Mouse (Mus musculus) heart, postnatal 25 days (tissue): ENCODE results near the gene Abcg4. TPM values are rescaled to one million over a fixed set of nuclear protein-coding genes. Genes with fewer than 3 reads are reported as not detected.
"Not testable (repeated sequence)": the region's sequence is repeated elsewhere in the genome, so short reads cannot be mapped to it uniquely, and the experiment has no call there.

Source experiments
- DNase-seq: peaks from one replicate; pipeline ENCODE4 v3.0.0; 2022; ENCODE audit warnings: low spot score
- intact Hi-C: fragments of 180-260 bp; cut with DNase I; formaldehyde crosslinking; loops from one replicate; pipeline ENCODE4 v1.15.1; 2025
- total RNA-seq, 2 experiments: library from RNA; stranded (reverse); gene quantifications; 2 replicates each; pipeline ENCODE4 v1.2.3; 2021

Gene Abcg4
- under 1 TPM; 0.34 to 0.42 TPM for total RNA-seq

- intact Hi-C loops, result no loop called here
- no peak for DNase-seq
Observed at GRCm38 (mm10) chr9:44288076-44288958, at the start of gene Abcg4. Gene Abcg4 (minus strand): TSS chr9:44288615.

DNA sequence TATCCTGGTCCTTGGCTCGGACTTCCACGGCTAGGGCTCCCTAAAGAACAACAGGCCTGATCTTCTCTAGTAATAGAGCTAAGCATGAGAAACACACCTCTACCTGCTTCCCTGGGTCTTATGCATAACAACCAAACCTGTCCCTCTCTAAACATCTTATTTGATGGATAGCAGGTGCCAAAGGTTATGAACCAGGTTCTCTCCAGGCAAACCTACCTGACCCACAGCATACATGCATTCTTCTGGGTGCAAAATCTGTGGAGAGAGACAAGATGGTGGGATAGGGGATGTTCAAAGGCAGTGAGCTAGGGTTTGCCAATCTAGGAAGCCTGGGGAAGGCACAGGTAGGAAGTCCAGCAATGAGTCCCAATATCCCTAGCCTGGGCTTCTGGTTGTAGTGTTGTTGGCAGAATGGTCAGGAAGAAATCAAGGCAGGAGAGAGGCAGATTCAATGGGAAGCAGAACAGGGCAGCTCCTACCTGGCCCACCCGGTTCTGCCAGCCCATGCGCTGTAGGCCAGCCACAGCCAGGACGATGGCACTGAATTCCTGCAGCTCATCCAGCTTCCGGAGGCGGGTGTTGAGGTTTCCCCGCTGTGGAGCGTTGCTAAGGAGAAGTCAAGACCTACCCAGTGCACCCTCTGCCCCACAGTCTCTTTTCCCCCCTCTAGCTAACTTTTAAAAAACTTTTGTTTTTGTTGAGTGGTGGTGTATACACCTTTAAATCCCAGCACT is 49.2 kb upstream of the Abcg4 start:
- no peak for DNase-seq
- intact Hi-C loops, result loop anchor here (5.0 kb wide), 1 partner anchor 45 kb away; no protein-coding TSS in a partner anchor

DNA sequence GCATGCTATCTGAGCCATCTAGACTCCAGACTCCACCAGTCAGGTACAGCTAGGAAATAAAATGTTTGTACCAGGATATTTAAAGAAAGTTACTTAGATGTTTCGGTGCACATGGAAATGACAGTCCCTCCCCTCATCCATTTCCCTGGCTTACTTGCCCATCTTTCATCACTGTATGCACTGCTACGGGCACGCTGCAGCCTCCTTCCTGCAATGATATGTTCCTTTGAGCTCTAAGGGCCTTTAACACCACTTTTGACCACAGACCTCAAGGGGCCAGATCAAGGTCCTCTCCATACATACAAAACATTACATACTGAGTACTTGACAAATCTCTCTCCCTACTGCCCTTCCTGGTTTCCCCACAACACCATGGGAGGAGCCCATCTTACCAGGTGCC is 48.5 kb upstream of the Abcg4 start:
- intact Hi-C loops, result loop anchor here (5.0 kb wide), 1 partner anchor 45 kb away; no protein-coding TSS in a partner anchor
- no peak for DNase-seq

DNA sequence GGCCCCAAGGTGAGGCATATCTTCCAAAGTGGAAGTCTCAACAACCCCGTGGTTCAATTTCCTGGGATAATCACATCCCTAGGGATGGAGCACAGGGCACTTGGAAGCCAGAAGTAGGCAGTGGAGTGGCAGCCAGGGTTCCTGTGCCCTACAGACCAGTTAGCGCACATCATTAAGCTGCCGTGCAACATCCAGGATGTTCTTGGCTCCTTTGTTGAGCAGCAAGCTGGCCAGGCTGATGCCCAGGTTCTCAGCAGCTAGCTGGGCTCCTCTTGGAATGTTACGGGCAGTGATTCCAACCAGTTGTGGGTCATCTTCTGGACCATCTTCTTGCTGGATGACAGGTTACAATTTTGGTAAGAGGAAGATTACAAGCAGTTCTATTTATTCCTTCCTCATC is 48.1 kb upstream of the Abcg4 start:
- DNase-seq, result not testable (repeated sequence)
- intact Hi-C loops, result loop anchor here (5.0 kb wide), 1 partner anchor 44 kb away; no protein-coding TSS in a partner anchor

DNA sequence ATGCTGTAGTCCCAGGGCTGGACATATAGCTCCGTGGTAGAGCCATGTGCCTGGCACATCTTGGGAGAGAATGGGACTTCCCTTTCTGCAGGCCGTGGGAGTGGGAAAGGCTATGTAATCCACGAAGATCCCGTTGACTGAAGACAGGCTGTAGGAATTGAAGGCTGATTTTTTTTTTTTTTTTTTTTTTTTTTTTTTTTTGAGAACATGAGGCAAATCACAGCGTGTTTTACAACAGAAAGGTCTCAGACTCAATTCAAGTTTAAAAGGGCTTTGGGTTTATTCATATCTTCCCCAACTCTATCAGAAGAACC is 47.6 kb upstream of the Abcg4 start:
- intact Hi-C loops, result loop anchor here (5.0 kb wide), 1 partner anchor 44 kb away; no protein-coding TSS in a partner anchor
- DNase-seq, result no peak

DNA sequence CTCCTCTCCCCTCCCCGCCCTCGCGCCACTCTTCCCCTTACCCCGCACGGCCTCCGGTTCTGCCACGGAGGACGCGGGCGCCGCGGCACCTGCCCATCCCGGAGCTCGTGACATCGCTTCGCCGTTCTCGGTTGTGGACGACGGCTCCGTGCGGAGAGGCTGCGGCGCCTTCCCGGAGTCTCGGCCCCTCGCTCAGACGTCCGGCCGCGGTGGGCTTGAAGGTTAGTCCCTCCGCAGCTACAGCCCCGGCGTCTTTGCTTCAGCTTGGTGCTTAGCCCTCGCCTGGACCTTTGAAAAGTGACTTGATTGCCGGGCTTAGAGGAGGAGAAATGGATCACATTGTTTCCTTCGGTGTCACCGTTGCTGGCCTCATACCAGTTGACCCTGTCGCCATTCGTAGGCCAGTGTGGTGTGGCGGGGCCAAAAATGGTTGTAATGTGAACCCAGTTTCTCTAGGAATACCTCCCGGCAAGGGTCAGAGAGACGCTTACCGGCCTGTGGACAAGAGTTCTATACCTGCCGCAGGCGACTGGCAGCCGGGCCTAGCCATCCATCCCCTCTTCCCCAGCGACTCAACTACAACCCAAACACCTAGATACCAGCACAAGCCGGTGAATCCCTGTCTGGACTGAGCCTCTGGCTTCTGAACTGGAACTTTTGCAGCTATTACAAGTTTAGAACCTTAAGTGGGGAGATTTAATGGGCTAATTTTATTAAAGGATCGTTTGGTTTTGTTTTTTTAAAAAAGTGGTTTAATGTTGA is 47.1 kb upstream of the Abcg4 start:
- intact Hi-C loops, result loop anchor here (5.0 kb wide), 1 partner anchor 43 kb away; no protein-coding TSS in a partner anchor
- no peak for DNase-seq

DNA sequence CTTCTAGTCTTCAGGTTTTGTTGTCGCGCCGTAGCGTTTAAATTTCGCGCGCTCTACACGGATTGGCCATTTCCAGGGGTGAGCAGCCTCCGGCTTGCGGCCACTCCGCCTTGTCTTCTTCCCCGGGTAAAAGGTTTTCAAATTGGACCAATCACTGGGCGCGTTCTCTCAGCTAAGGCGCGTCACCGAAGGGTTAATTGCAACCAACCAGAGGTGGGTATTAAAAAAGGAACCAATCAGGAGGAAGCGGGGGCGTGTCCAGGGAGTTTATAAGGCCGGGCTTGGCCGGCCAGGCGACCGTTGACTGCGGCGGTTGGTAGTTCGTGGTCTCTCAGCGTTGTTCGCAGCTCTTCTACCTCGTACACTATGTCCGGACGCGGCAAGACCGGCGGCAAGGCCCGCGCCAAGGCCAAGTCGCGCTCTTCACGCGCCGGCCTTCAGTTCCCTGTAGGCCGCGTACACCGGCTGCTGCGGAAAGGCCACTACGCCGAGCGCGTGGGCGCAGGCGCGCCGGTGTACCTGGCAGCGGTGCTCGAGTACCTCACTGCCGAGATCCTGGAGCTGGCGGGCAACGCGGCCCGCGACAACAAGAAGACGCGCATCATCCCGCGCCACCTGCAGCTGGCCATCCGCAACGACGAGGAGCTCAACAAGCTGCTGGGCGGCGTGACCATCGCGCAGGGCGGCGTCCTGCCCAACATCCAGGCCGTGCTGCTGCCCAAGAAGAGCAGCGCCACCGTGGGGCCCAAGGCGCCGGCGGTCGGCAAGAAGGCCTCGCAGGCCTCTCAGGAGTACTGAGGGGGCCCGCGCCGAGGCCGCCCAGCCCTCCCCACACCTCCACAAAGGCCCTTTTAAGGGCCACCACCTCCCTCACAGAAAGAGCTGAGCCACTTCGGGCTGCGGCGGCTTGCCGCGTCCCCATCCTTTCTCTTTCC is 46.2 kb upstream of the Abcg4 start, which contains the start of gene H2afx:
TSS of gene H2afx (plus strand) at position 299 of the 935 bp plus-strand sequence.
- DNase-seq, result peak; percentile 99
- intact Hi-C loops, result loop anchor here (5.0 kb wide), 1 partner anchor 42 kb away; no protein-coding TSS in a partner anchor

GRCm38 (mm10) chr9:44332918-44333638 is 44.7 kb upstream of the Abcg4 start:
- intact Hi-C loops, result no loop called here
- DNase-seq, result no peak

- intact Hi-C loops, result no loop called here
- no peak for DNase-seq
Observed at GRCm38 (mm10) chr9:44330736-44331135, 42.3 kb upstream of the Abcg4 start.

DNA sequence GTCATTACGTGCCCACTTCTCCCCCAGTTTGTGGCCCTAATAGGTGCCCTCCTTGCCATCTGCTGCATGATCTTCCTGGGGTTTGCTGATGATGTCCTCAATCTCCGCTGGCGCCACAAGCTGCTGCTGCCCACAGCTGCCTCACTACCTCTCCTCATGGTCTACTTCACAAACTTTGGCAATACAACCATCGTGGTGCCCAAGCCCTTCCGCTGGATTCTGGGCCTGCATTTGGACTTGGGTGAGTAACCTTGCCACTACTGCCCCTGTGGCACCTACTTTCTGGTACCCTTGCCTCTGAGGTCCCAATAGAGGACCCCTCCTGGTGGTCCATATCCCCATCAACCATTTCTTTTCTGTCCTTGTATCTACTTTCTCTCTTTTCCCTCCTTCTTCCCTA is 39.5 kb upstream of the Abcg4 start:
- intact Hi-C loops, result loop anchor here (2.0 kb wide), 1 partner anchor 23 kb away; the partner anchor contains the start of gene Hinfp
- no peak for DNase-seq

DNA sequence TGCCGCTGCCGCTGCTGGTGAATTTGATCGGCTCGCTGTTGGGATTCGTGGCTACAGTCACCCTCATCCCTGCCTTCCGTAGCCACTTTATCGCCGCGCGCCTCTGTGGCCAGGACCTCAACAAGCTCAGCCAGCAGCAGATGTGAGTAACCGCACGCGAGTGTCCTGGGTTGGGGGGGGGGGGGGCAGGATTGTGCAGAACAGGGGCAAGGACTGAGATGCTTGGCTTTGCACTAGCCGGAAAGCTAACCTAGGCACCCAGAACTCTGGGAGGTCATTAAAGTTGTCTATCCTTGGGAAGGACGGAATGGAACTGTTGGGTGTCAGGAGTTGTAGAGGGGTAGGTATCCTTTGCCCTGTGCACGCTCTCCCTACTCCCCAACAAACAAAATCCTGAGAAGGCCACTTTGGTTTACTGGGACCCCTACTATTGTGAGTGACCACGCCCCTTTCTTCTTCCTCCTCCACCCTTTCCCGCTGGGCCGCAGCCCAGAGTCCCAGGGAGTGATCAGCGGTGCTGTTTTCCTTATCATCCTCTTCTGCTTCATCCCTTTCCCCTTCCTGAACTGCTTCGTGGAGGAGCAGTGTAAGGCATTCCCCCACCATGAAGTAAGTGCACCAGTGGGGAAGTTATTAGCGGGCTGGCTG is 38.8 kb upstream of the Abcg4 start:
- intact Hi-C loops, result loop anchor here (2.0 kb wide), 1 partner anchor 22 kb away; the partner anchor contains the start of gene Hinfp
- peak; percentile 51 for DNase-seq

DNA sequence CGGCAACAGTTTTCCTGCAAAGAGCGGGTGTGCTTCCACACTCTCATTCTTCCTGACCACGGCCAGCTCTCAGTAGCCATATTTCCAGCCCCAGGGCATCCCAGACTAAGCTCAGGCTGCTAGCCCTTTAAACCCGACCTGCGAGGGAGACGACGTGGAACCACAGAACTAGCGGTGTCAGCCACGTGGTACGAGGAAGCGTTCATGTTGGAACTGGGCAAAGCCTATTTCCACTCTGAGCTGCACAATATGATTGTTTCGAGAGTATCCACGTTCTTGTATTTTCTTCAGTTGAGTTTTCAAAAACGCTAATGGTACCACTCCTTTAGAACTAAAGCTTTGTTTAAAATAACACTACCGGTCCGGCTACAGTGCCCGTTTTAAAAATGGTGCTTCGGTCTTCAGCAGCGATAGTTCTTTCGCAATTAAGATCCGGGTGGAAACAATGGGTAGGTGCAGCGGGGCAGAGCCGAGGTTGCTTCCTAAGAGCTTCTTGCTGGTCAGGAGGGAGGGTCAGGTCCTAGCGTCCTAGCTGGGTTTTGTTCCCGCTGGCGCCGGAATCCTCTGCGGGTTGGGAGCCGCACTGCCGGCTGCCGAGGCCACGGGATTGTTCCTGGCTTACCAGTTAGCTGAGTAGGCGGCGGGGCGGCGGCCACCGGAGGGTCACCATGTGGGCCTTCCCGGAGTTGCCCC is 38.1 kb upstream of the Abcg4 start:
- peak; percentile 78 for DNase-seq
- intact Hi-C loops, result loop anchor here (2.0 kb wide), 1 partner anchor 22 kb away; the partner anchor contains the start of gene Hinfp

- intact Hi-C loops, result loop anchor here (2.0 kb wide), 1 partner anchor 21 kb away; the partner anchor contains the start of gene Hinfp
- no peak for DNase-seq
Observed at GRCm38 (mm10) chr9:44325768-44326370, 37.5 kb upstream of the Abcg4 start, which contains the start of gene Dpagt1. Gene Dpagt1 (plus strand): TSS chr9:44326019.

DNA sequence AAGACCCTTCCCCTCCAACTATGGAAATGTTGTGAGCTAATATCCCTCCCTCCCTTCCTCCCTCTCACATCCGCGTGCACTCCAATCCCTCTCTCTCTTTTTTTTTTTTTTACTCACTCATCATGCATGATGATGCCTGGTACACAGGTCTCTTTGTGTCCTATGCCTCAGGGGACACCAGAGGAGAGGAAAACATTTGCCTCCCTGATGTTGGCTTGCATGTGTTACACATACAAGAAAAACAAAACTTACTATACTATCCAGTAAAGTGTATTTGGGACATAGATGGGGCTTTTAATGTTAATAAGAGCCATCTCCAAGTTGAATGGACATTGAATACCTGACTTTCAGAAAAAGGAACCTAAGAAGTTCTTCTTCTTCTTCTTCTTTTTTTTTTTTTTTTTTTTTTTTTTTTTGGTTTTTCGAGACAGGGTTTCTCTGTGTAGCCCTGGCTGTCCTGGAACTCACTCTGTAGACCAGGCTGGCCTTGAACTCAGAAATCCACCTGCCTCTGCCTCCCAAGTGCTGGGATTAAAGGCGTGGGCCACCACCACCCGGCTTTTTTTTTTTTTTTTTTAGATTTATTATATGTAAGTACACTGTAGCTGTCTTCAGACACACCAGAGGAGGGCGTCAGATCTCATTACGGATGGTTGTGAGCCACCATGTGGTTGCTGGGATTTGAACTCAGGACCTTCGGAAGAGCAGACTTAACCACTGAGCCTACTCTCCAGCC is 36.8 kb upstream of the Abcg4 start:
- intact Hi-C loops, DNase-seq: not testable (repeated sequence)

- DNase-seq, result no peak
- intact Hi-C loops, result no loop called here
Observed at GRCm38 (mm10) chr9:44324147-44324546, 35.7 kb upstream of the Abcg4 start.

DNA sequence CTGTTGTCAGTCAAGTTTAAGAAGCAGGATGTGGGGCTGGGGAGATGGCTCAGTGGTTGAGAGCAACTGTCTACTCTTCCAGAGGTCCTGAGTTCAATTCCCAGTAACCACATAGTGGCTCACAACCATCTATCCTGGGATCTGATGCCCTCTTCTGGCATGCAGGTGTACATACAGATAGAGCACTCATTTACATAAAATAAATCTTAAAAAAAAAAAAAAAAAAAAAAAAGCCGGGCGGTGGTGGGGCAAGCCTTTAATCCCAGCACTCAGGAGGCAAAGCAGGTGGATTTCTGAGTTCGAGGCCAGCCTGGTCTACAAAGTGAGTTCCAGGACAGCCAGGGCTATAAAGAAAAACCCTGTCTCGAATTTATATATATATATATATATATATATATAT is 35.2 kb upstream of the Abcg4 start:
- DNase-seq, intact Hi-C loops: not testable (repeated sequence)
